Mouse (Mus musculus): ENCODE results near the gene Slc22a14. TPM values are rescaled to one million over a fixed set of nuclear protein-coding genes. Genes with fewer than 3 reads are reported as not detected.

The Slc22a14 gene
- total and polyA plus RNA-seq, 3 experiments: not detected

DNA sequence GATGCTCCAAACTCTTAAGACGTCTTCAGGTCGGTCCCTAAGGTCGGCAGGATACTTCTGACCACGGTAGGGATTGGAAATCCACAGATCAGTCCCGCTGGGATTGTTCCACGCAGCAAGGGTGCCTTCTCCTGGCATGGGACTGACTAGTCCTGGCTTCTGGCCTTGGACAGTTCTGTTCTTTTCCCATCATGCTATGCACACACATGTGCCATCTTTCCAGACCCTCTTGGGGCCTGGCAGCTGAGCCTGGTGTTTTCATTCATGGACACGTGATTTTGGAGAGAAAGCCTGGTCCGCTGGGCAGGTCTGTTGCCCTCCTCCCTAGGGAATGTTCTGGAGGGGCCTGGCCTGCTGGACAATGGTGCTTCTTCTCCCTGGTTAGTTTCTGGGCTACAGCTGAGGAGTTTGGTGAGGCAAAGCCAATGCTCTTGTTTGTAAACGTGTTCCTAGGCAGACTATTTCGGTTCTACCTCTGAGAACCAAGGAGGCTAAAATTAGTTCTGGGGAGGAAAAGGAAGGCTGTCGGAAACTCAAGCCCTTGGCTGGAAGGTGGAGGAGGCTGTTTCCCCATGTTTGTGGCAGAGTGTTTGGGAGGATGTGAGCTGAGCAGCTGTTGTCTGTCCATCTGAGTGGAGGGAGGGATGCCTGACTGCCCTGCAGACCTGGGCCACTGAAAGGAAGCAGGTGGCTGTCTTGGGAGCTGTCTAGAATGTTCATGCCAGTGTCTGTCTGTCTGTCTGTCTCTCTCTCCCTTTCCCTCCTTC, 43.7 kb upstream of the Slc22a14 start (continued):
- TF ChIP-seq ELF1 (IDR thresholded peaks at IDR 0.05; ENCODE audit: low read depth, low read length): no peak

DNA sequence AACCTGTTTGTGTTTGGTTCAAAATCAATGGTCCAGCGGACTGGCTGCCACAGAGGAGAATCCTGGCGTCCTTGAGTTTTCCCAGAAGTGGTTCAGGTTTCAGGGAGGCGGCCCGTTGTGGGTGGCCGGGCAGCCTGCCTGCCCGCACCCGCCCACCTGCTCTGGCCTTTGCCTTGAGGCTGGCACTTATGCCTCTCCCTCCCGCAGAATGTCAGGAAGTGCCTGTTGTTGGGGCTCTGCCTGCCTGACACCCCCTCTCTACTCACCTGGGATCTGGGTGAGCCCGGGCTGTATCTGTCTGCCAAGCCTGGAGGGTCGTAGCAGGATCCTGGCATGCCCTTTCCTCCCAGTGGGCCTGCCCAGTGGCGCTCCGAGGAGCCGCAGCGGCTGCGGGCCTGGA, 42.5 kb upstream of the Slc22a14 start:
- Histone ChIP-seq H3K9me3 (replicated peaks; ENCODE audit: insufficient read depth, low read length) (no peaks in the 10 kb centered on the region), H3K9ac (ENCODE audit: control insufficient read depth, low read depth, low read length, poor library complexity, severe bottlenecking) (no peak overlapping the region), H3K4me1 (ENCODE audit: control insufficient read depth in 1 of 2, insufficient read depth in 2 of 2, low read length in 2 of 2) (no peaks in the 10 kb centered on the region), H3K79me2 (ENCODE audit: control insufficient read depth, insufficient read depth, low read length, poor library complexity) (no peaks in the 10 kb centered on the region), H3K36me3 (ENCODE audit: control insufficient read depth in 1 of 2, insufficient read depth in 2 of 2, low read length in 2 of 2) (no peaks in the 10 kb centered on the region), H3K27ac (ENCODE audit: control insufficient read depth, low read depth, low read length) (no peak overlapping the region), H3K4me3 (ENCODE audit: control insufficient read depth in 1 of 2, insufficient read depth in 1 of 2, low read depth in 2 of 2, low read length in 2 of 2) (no peak overlapping the region), H3K27me3 (ENCODE audit: control insufficient read depth in 1 of 2, insufficient read depth in 2 of 2, low read length in 2 of 2) (peaks cover 0 to 1% of the 10 kb centered on the region in 2 experiments; a peak in 1 of 4 replicates)
- TF ChIP-seq POLR2A (IDR thresholded peaks at IDR 0.05; ENCODE audit: control insufficient read depth in 1 of 2, insufficient read depth in 1 of 2, low read depth in 1 of 2, low read length in 2 of 2, poor library complexity in 1 of 2): no peak
- TF ChIP-seq RCOR1 (IDR thresholded peaks at IDR 0.05; ENCODE audit: low read depth, low read length): no peak
- TF ChIP-seq HCFC1 (IDR thresholded peaks at IDR 0.05; ENCODE audit: low read depth, low read length): no peak
- TF ChIP-seq ETS1 (IDR thresholded peaks at IDR 0.05; ENCODE audit: low read depth, low read length): no peak
- TF ChIP-seq MXI1 (IDR thresholded peaks at IDR 0.05; ENCODE audit: low read depth, low read length): no peak
- TF ChIP-seq POLR2AphosphoS2 (IDR thresholded peaks at IDR 0.05; ENCODE audit: low read length): no peak
- no peak for TF ChIP-seq MAFK (IDR thresholded peaks at IDR 0.05; ENCODE audit: borderline replicate concordance, low read depth, low read length)
- TF ChIP-seq ZC3H11A (IDR thresholded peaks at IDR 0.05; ENCODE audit: low read depth, low read length): no peak
- TF ChIP-seq ZNF384 (IDR thresholded peaks at IDR 0.05; ENCODE audit: low read depth, low read length): no peak
- TF ChIP-seq GATA1 (IDR thresholded peaks at IDR 0.05; ENCODE audit: low read depth, low read length): no peak
- no peak for TF ChIP-seq TBP (IDR thresholded peaks at IDR 0.05; ENCODE audit: low read depth, low read length)
- TF ChIP-seq USF2 (IDR thresholded peaks at IDR 0.05; ENCODE audit: borderline replicate concordance in 1 of 2, insufficient read depth in 1 of 2, low read depth in 1 of 2, low read length in 2 of 2): no peak
- TF ChIP-seq NRF1 (IDR thresholded peaks at IDR 0.05; ENCODE audit: insufficient read depth, low read depth, low read length, poor library complexity, severe bottlenecking): no peak
- no peak for DNase-seq (ENCODE audit: low read depth, low spot score)

DNA sequence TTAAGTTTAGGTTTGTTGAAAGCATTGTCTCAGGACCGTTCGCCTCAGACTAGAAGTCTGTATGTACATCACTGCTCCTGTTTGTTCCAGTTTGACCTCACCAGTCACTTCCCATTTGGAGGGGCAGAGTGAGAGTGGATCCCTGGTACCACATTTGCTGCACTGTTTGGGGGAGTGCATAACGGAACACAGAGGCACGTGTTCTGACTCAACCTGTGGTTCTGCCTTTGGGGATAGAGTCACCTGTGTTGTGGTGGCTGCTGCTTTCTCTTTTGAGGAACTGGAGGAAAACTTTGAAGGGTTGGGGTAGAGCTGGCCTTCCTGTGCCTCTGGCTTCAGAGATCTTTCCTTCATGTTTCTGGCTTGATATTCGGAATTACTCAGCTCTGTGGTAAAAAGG, 38.7 kb upstream of the Slc22a14 start:
- peaks cover 0 to 1% of the 10 kb centered on the region in 2 experiments; a peak in 1 of 4 replicates for H3K27me3 ChIP-seq (ENCODE audit: control insufficient read depth in 1 of 2, insufficient read depth in 2 of 2, low read length in 2 of 2)
- H3K27ac ChIP-seq (ENCODE audit: control insufficient read depth, low read depth, low read length): no peak overlapping the region
- no peak for DNase-seq (ENCODE audit: low read depth, low spot score)
- H3K79me2 ChIP-seq (ENCODE audit: control insufficient read depth, insufficient read depth, low read length, poor library complexity): no peaks in the 10 kb centered on the region
- TF ChIP-seq ZMIZ1 (IDR thresholded peaks at IDR 0.05; ENCODE audit: low read depth, low read length): no peak
- no peak for TF ChIP-seq ZC3H11A (IDR thresholded peaks at IDR 0.05; ENCODE audit: low read depth, low read length)
- no peak for TF ChIP-seq MYC (IDR thresholded peaks at IDR 0.05; ENCODE audit: low read depth, low read length)
- TF ChIP-seq MEF2A (IDR thresholded peaks at IDR 0.05; ENCODE audit: extremely low read depth, insufficient replicate concordance, low read depth, low read length, poor library complexity, severe bottlenecking): no peak
- TF ChIP-seq ZNF384 (IDR thresholded peaks at IDR 0.05; ENCODE audit: low read depth, low read length): no peak
- TF ChIP-seq USF1 (IDR thresholded peaks at IDR 0.05; ENCODE audit: low read depth, low read length): no peak
- TF ChIP-seq BHLHE40 (IDR thresholded peaks at IDR 0.05; ENCODE audit: borderline replicate concordance, low read depth, low read length): no peak
- TF ChIP-seq RCOR1 (IDR thresholded peaks at IDR 0.05; ENCODE audit: low read depth, low read length): no peak
- no peak for TF ChIP-seq MAFK (IDR thresholded peaks at IDR 0.05; ENCODE audit: borderline replicate concordance, low read depth, low read length)
- TF ChIP-seq CHD1 (IDR thresholded peaks at IDR 0.05; ENCODE audit: low read depth, low read length): no peak
- TF ChIP-seq CHD2 (IDR thresholded peaks at IDR 0.05; ENCODE audit: low read length): no peak
- TF ChIP-seq NRF1 (IDR thresholded peaks at IDR 0.05; ENCODE audit: insufficient read depth, low read depth, low read length, poor library complexity, severe bottlenecking): no peak
- no peaks in the 10 kb centered on the region for H3K36me3 ChIP-seq (ENCODE audit: control insufficient read depth in 1 of 2, insufficient read depth in 2 of 2, low read length in 2 of 2)
- no peak overlapping the region for H3K4me3 ChIP-seq (ENCODE audit: control insufficient read depth in 1 of 2, insufficient read depth in 1 of 2, low read depth in 2 of 2, low read length in 2 of 2)
- no peaks in the 10 kb centered on the region for H3K9me3 ChIP-seq (replicated peaks; ENCODE audit: insufficient read depth, low read length)
- H3K4me1 ChIP-seq (ENCODE audit: control insufficient read depth in 1 of 2, insufficient read depth in 2 of 2, low read length in 2 of 2): no peaks in the 10 kb centered on the region
- no peak overlapping the region for H3K9ac ChIP-seq (ENCODE audit: control insufficient read depth, low read depth, low read length, poor library complexity, severe bottlenecking)
